Mouse (Mus musculus) myocyte (in vitro differentiated cells): ENCODE data around the gene Acot11. TPM values are rescaled to one million over a fixed set of nuclear protein-coding genes. Genes with fewer than 3 reads are reported as not detected.
A peak's percentile ranks its signal among the peaks of the same experiment; 100 is the strongest.

Experiments used
- H3K27me3 ChIP-seq: one replicate; pipeline ENCODE4 v1.6.1; 2011; ENCODE audit not compliant: control insufficient read depth, insufficient read depth, insufficient read length
- H3K36me3 ChIP-seq: one replicate; pipeline ENCODE4 v1.6.1; 2011; ENCODE audit not compliant: control insufficient read depth, insufficient read depth
- H3K4me2 ChIP-seq: one replicate; pipeline ENCODE4 v1.6.1; 2011; ENCODE audit warnings: low read depth, control low read depth
- H3K4me3 ChIP-seq: one replicate; pipeline ENCODE4 v1.5.1; 2011; ENCODE audit warnings: mild to moderate bottlenecking, control low read depth, moderate library complexity
- H3K79me2 ChIP-seq: one replicate; pipeline ENCODE4 v1.6.1; 2011; ENCODE audit not compliant: control insufficient read depth, insufficient read depth
- H3ac ChIP-seq: one replicate; pipeline ENCODE4 v1.6.1; 2011; ENCODE audit not compliant: control insufficient read depth, insufficient read length
- CEBPB ChIP-seq: IDR thresholded peaks from 2 replicates; pipeline ENCODE4 v1.6.1; 2011; ENCODE audit warnings: mild to moderate bottlenecking, moderate library complexity; ENCODE audit not compliant: poor library complexity, insufficient read depth, severe bottlenecking
- E2F4 ChIP-seq: IDR thresholded peaks from one replicate; pipeline ENCODE4 v1.6.1; 2011; ENCODE audit warnings: mild to moderate bottlenecking, control low read depth, moderate library complexity; ENCODE audit not compliant: insufficient read depth
- MAX ChIP-seq: IDR thresholded peaks from one replicate; pipeline ENCODE4 v1.6.1; 2011; ENCODE audit warnings: low read depth, mild to moderate bottlenecking, control low read depth
- MYOD1 ChIP-seq, 3 experiments: IDR thresholded peaks; one replicate each; pipeline ENCODE4 v1.6.1; 2011; ENCODE audit warnings: control low read depth in 2 of 3, low read depth in 2 of 3, mild to moderate bottlenecking in 2 of 3, moderate library complexity in 1 of 3; ENCODE audit not compliant: insufficient read length in 2 of 3, control insufficient read depth in 1 of 3
- MYOG ChIP-seq, 3 experiments: IDR thresholded peaks; one replicate each; pipeline ENCODE4 v1.6.1; 2011; ENCODE audit warnings: control low read depth in 2 of 3, low read depth in 2 of 3, mild to moderate bottlenecking in 2 of 3; ENCODE audit not compliant: insufficient read length in 2 of 3, control insufficient read depth in 1 of 3, insufficient read depth in 1 of 3
- POLR2A ChIP-seq: IDR thresholded peaks from one replicate; pipeline ENCODE4 v1.6.1; 2011; ENCODE audit warnings: low read depth, mild to moderate bottlenecking, control low read depth, moderate library complexity; ENCODE audit not compliant: insufficient read length
- POLR2AphosphoS2 ChIP-seq: IDR thresholded peaks from one replicate; pipeline ENCODE4 v1.6.1; 2011; ENCODE audit warnings: low read depth, control low read depth; ENCODE audit not compliant: insufficient read length
- REST ChIP-seq: IDR thresholded peaks from one replicate; pipeline ENCODE4 v1.6.1; 2011; ENCODE audit warnings: mild to moderate bottlenecking, control low read depth, moderate library complexity; ENCODE audit not compliant: insufficient read depth, insufficient read length
- SRF ChIP-seq: IDR thresholded peaks from one replicate; pipeline ENCODE4 v1.6.1; 2011; ENCODE audit warnings: low read depth; ENCODE audit not compliant: control insufficient read depth, insufficient read length
- TCF12 ChIP-seq: IDR thresholded peaks from one replicate; pipeline ENCODE4 v1.6.1; 2011; ENCODE audit warnings: mild to moderate bottlenecking, control low read depth; ENCODE audit not compliant: poor library complexity, insufficient read depth, severe bottlenecking
- TCF3 ChIP-seq: IDR thresholded peaks from one replicate; pipeline ENCODE4 v1.6.1; 2011; ENCODE audit warnings: low read depth, control low read depth; ENCODE audit not compliant: insufficient read length
- USF1 ChIP-seq: IDR thresholded peaks from one replicate; pipeline ENCODE4 v1.6.1; 2011; ENCODE audit warnings: low read depth, mild to moderate bottlenecking, control low read depth, moderate library complexity
- polyA plus RNA-seq: library from polyadenylated mRNA; unstranded; fragments of >200 nt; fragmentation: generic; extraction: Trizol; gene quantifications from one replicate; pipeline ENCODE4 v1.2.1, GENCODE M21; 2012; ENCODE audit warnings: missing spikeins

The Acot11 gene
- polyA plus RNA-seq, 1 experiment = 1.9 TPM

GRCm38 (mm10) chr4:106841303-106841702 is 36.5 kb upstream of the Acot11 start:
- no peak overlapping the region for H3K4me3 ChIP-seq
- H3K4me2 ChIP-seq = no peak overlapping the region
- no peaks in the 10 kb centered on the region for H3K79me2 ChIP-seq
- no peaks in the 10 kb centered on the region for H3K27me3 ChIP-seq
- H3ac ChIP-seq = no peak overlapping the region
- TF ChIP-seq E2F4 (no peak), REST (no peak), USF1 (no peak), MYOD1 (IDR thresholded peaks at IDR 0.05; ENCODE audit: control insufficient read depth in 1 of 3, insufficient read length in 2 of 3, low read depth in 2 of 3) (no peak), POLR2AphosphoS2 (no peak), MYOG (IDR thresholded peaks at IDR 0.05; ENCODE audit: control insufficient read depth in 1 of 3, insufficient read depth in 1 of 3, insufficient read length in 2 of 3, low read depth in 2 of 3) (no peak), SRF (no peak), POLR2A (no peak), MAX (no peak), TCF3 (no peak), TCF12 (no peak), CEBPB (no peak)
- no peaks in the 10 kb centered on the region for H3K36me3 ChIP-seq

DNA sequence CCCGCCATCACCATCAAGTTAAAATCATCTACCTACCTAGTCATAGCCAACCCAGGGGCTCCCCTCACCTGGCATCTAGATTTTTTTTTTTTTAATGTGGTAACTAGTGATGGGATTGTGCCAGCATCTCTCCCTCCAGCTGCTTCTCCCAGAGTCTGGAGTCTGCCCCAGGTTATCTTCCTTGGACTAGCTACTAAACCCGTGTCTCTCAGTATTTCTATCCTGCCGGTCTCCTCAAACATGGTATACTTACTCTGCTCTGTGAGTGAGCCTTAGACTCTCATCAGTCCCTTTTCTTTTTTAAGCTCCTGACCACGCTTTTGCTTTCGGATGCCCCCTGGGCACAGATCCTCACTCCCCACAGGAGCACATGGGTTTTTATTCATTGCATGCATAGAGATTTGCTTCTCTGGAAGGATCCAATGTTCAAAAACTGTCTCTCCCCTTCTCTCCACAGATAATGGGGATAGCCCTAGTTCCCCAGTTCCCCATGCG is 35.9 kb upstream of the Acot11 start:
- no peak for TF ChIP-seq MYOG (IDR thresholded peaks at IDR 0.05; ENCODE audit: control insufficient read depth in 1 of 3, insufficient read depth in 1 of 3, insufficient read length in 2 of 3, low read depth in 2 of 3)
- no peak for TF ChIP-seq USF1
- TF ChIP-seq MYOD1 (IDR thresholded peaks at IDR 0.05; ENCODE audit: control insufficient read depth in 1 of 3, insufficient read length in 2 of 3, low read depth in 2 of 3) = no peak
- no peak for TF ChIP-seq TCF3
- TF ChIP-seq E2F4 = no peak
- no peak for TF ChIP-seq CEBPB
- no peak for TF ChIP-seq REST
- TF ChIP-seq MAX = no peak
- no peak for TF ChIP-seq POLR2AphosphoS2
- H3K27me3 ChIP-seq = no peaks in the 10 kb centered on the region

GRCm38 (mm10) chr4:106839964-106840611 is 35.3 kb upstream of the Acot11 start:
- Histone ChIP-seq H3ac (peak overlapping the region; percentile 22), H3K4me2 (peak overlapping the region; percentile 93), H3K36me3 (no peaks in the 10 kb centered on the region), H3K79me2 (no peaks in the 10 kb centered on the region), H3K4me3 (peak overlapping the region; percentile 62), H3K27me3 (no peaks in the 10 kb centered on the region)
- peak; percentile 62 for TF ChIP-seq POLR2A
- TF ChIP-seq POLR2AphosphoS2 = peak; percentile 34
- no peak for TF ChIP-seq SRF
- no peak for TF ChIP-seq TCF3
- TF ChIP-seq MYOG (IDR thresholded peaks at IDR 0.05; ENCODE audit: control insufficient read depth in 1 of 3, insufficient read depth in 1 of 3, insufficient read length in 2 of 3, low read depth in 2 of 3) = peak in 1 of 3 experiments; percentile 20
- no peak for TF ChIP-seq CEBPB
- peak in 1 of 3 experiments; percentile 9 for TF ChIP-seq MYOD1 (IDR thresholded peaks at IDR 0.05; ENCODE audit: control insufficient read depth in 1 of 3, insufficient read length in 2 of 3, low read depth in 2 of 3)

More for the DNA sequence above, 35.9 kb upstream of the Acot11 start:
- Histone ChIP-seq H3K79me2 (no peaks in the 10 kb centered on the region), H3K4me2 (peak overlapping the region; percentile 93), H3K36me3 (no peaks in the 10 kb centered on the region), H3K4me3 (peak overlapping the region; percentile 62), H3ac (no peak overlapping the region)

- peak overlapping the region; percentile 22 for H3ac ChIP-seq
- peak overlapping the region; percentile 94 for H3K4me2 ChIP-seq
- peak overlapping the region; percentile 62 for H3K4me3 ChIP-seq
- H3K79me2 ChIP-seq = no peaks in the 10 kb centered on the region
- no peaks in the 10 kb centered on the region for H3K27me3 ChIP-seq
- TF ChIP-seq E2F4 (no peak), POLR2A (peak; percentile 43), POLR2AphosphoS2 (peak; percentile 40)
- H3K36me3 ChIP-seq = no peaks in the 10 kb centered on the region
Measured at GRCm38 (mm10) chr4:106839254-106839834, 34.5 kb upstream of the Acot11 start.

DNA sequence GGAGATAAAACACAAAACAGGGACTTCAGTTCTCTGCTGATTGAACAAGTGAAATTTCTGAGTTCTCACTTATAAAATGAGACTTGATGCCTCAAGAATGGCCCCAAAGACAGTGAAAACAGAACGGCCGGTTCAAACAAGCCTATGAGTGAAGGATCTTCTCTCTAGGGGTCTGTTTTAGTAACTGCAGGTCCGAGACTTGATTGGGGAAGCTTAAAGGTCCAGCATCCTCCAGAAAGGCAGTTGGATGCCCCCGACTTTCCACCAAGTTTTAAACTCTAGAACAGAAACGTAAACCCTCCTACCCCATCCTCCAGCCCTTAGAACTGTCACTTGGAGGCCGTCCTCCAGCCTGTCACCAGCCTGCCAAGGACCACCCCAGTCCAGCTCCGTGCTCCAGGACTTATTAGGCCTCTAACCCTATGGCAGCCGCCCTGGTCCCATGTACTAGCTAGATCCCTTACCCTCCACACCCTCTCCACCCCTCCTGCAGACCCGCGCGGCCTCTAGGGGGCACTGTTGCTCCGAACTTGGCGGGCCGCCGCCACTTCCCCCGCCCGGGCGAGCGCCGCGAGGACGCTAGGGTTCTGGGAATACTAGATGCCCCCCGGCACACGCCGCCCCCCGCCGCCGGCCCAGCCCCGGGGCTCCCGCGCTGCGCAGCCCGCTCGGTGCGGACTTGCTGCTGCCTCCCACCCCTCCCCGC is 33.9 kb upstream of the Acot11 start:
- Histone ChIP-seq H3ac (peak overlapping the region; percentile 22), H3K4me2 (peak overlapping the region; percentile 94), H3K4me3 (peak overlapping the region; percentile 62), H3K36me3 (no peaks in the 10 kb centered on the region), H3K27me3 (no peaks in the 10 kb centered on the region), H3K79me2 (no peaks in the 10 kb centered on the region)
- no peak for TF ChIP-seq MAX
- TF ChIP-seq CEBPB = no peak
- peak in 1 of 3 experiments; percentile 2 for TF ChIP-seq MYOD1 (IDR thresholded peaks at IDR 0.05; ENCODE audit: control insufficient read depth in 1 of 3, insufficient read length in 2 of 3, low read depth in 2 of 3)
- no peak for TF ChIP-seq TCF3
